Mouse (Mus musculus): ENCODE results near the gene Fam219a.
A peak's percentile ranks its signal among the peaks of the same experiment; 100 is the strongest.

Gene Fam219a

DNA sequence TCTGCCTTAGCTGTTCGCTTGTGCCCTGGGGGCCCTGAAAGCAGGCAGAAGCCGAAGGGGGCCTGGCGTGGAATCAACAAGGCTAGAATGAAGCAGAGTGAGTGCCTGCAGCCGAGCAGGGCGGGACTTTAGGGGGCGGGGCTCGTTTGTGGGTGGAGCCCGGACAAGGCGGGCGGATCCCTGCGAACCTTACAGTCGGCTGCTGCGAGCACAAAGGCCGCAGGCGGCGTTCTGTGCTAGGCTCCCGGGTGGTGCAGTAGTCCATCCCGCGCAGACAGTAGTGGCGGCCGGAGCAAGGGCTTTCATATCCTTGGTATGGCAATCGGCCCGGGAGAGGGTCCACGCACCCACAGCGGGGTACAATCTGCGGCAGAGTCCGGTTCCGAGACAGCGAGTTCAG, 62.4 kb downstream of the Fam219a start:
- no peak for DNase-seq (ENCODE audit: extremely low read depth, low read depth, low spot score)

GRCm38 (mm10) chr4:41506156-41506555, 63.2 kb downstream of the Fam219a start:
- DNase-seq (ENCODE audit: extremely low read depth, low read depth, low spot score) = no peak

GRCm38 (mm10) chr4:41505131-41505551, 64.2 kb downstream of the Fam219a start:
- no peak for DNase-seq (ENCODE audit: extremely low read depth, low read depth, low spot score)

DNA sequence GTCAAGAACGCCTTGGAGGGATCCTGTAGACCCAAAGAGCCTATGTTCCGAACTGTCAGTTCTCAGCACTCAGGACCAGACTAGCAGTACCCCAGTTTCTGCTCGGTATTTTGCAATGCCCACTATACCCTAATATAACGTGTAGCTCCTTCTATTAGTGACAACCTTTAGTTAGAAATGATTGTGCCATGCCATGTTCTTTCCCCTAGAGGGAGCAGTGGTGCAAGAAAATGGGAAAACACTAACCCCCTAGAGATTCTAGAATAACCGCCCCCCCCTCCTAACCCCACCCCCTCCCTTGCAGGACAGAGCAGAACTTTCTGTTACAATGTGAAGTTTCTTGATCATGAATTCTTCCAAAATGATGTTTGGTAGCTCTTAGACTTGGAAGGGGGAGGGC, 65.0 kb downstream of the Fam219a start:
- no peak for DNase-seq (ENCODE audit: extremely low read depth, low read depth, low spot score)

DNA sequence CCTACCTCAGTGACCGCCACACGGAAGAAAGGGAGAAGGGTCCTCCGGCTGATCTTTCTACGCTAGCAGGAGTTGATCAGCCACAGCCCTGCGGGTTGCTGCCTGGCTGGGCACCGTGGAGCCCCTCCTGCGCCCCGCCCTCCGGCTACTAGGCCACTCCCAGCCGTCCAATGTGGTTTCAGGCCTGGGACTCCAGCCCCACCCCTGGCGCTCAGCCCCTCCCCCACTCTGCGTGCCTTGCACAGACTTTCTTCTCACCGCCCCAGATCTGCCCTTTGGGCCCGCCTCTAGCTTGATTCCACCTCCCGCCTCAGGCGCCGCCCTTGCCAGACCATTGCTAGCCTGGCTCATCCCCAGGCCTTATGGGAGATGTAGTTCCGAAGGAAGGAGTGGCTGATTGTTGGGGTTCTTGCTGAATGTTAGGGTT, 66.3 kb downstream of the Fam219a start, which contains the start of gene AI464131:
TSS of gene AI464131 (minus strand) at position 91 of the 427 bp plus-strand sequence.
- DNase-seq (ENCODE audit: extremely low read depth, low read depth, low spot score) = no peak

DNA sequence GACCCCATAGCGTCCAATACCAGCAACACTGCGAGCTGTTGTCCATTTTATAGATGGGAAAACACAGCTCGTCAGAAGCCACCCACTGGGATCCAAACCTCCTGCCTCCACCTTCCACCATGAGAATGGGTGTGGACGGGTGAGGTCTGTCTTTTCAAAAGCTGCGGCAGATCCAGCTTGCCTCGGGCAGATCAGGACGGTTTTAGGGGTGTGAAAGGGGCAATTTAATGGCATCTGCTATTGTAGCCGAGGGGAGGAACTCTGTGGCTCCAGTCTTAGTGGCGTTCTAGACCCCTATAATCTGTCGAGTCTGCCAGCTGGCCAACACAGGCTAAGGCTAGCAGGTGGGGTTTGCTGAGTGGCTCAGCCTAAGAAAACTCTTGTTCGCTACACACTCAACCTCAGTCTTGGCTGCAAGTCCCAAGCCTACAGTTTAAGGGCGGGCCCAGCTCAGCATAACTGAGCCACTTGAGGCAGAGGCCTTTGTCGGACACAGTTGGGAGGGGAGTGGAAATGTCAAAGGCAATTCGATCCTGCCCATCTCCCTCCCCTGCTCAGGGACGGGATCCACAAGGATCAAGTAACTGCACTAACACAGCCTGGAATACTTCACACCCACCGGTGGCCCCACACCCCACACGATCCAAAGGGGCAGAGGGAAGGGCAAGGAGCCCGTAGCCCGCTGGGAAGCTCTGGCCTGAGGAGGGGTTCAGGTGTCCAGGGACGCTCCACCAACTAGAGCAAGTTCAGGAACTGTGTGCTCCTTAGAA, 67.0 kb downstream of the Fam219a start:
- no peak for DNase-seq (ENCODE audit: extremely low read depth, low read depth, low spot score)

GRCm38 (mm10) chr4:41500787-41501186, 68.6 kb downstream of the Fam219a start:
- DNase-seq (ENCODE audit: extremely low read depth, low read depth, low spot score) = peak; percentile 62

- no peak for DNase-seq (ENCODE audit: extremely low read depth, low read depth, low spot score)
These were observed 69.7 kb downstream of the Fam219a start for GRCm38 (mm10) chr4:41499619-41500018.

- DNase-seq (ENCODE audit: extremely low read depth, low read depth, low spot score) = no peak
These were observed 70.4 kb downstream of the Fam219a start for GRCm38 (mm10) chr4:41498921-41499391.

GRCm38 (mm10) chr4:41497995-41498845, 71.1 kb downstream of the Fam219a start:
- DNase-seq (ENCODE audit: extremely low read depth, low read depth, low spot score) = no peak

GRCm38 (mm10) chr4:41497579-41497978, 71.8 kb downstream of the Fam219a start:
- no peak for DNase-seq (ENCODE audit: extremely low read depth, low read depth, low spot score)

DNA sequence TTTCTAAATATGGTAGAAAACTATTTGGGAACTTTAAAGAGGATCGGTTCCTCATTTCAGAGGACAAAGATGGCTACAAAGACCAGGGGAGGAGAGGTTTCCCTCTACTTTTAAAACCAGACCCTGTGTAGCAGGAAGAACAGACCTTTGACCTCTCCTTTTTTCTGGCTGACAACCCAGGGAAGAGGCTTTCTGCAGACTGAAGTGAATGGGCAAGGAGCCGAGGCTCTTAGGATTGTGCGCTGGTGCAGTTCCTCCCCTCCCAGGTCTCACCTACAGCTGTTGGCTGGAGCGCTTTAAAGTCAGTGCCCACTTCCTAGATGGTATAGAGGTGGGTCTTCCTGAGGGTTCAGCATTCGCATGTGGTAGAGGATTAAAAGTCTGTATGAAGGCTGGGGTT, 72.3 kb downstream of the Fam219a start:
- DNase-seq (ENCODE audit: extremely low read depth, low read depth, low spot score) = no peak

DNA sequence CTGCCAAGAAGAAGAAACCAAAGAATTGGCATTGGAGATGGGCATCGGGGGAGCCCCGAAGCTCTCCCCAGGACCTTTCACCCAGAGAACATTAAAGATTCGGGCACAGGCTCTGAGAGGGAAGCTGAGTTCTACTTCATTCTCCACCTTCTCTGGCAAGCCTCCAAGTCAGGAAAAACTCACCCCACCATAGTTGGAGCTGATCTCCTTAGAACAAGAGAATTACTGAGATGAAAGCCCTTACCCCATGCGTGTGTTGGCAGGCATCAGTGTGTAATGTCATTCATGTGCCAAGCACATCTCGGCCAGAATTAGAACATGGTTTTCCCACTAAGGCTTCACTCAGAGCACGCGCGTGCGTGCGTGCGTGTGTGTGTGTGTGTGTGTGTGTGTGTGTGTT, 73.5 kb downstream of the Fam219a start:
- DNase-seq (ENCODE audit: extremely low read depth, low read depth, low spot score) = peak; percentile 86

DNA sequence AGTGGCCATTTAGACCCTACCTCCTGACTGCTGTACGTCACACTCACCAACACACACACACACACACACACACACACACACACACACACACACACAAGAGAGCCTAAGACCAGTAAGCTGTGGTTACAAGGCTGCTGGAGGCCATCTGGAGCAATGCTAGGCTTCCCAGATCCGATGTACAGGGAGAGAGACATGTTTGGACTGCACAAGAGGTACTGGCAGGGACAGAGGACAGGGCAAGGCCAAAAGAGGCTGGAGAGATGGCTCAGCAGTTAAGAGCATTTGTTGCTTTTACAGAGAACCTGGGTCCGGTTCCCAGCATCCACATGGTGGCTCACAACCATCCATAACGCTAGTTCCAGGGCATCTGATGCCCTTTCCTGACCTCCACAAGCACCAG, 74.3 kb downstream of the Fam219a start:
- DNase-seq (ENCODE audit: extremely low read depth, low read depth, low spot score) = peak; percentile 87

DNA sequence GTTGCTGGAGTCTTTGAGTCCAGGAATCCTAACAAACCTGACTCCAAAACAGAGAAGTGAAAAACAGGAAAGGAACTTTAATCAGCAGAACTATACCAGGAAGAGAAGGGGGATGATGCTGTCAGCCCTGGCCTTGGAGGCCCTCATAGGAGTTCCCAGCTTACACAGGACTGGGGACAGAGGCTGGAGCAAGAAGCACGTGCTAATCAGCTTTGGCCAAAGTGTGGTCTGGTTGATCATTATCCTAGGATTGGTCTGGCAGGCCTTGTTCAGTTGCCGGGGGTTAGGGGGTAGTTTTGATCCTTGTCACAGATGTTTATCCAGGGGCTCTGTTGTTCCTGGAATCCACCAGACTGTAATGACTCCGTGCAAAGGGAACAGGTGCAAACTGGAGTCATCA, 75.0 kb downstream of the Fam219a start:
- DNase-seq (ENCODE audit: extremely low read depth, low read depth, low spot score) = no peak

- peak; percentile 46 for DNase-seq (ENCODE audit: extremely low read depth, low read depth, low spot score)
These were observed 75.7 kb downstream of the Fam219a start for GRCm38 (mm10) chr4:41493464-41494116.

- no peak for DNase-seq (ENCODE audit: extremely low read depth, low read depth, low spot score)
These were observed 76.4 kb downstream of the Fam219a start for GRCm38 (mm10) chr4:41492951-41493350.

GRCm38 (mm10) chr4:41481601-41482017, 87.7 kb downstream of the Fam219a start:
- no peak for DNase-seq (ENCODE audit: extremely low read depth, low read depth, low spot score)

- DNase-seq (ENCODE audit: extremely low read depth, low read depth, low spot score) = no peak
These were observed 89.1 kb downstream of the Fam219a start for GRCm38 (mm10) chr4:41480254-41480653.

GRCm38 (mm10) chr4:41479456-41479804, 89.9 kb downstream of the Fam219a start:
- no peak for DNase-seq (ENCODE audit: extremely low read depth, low read depth, low spot score)

DNA sequence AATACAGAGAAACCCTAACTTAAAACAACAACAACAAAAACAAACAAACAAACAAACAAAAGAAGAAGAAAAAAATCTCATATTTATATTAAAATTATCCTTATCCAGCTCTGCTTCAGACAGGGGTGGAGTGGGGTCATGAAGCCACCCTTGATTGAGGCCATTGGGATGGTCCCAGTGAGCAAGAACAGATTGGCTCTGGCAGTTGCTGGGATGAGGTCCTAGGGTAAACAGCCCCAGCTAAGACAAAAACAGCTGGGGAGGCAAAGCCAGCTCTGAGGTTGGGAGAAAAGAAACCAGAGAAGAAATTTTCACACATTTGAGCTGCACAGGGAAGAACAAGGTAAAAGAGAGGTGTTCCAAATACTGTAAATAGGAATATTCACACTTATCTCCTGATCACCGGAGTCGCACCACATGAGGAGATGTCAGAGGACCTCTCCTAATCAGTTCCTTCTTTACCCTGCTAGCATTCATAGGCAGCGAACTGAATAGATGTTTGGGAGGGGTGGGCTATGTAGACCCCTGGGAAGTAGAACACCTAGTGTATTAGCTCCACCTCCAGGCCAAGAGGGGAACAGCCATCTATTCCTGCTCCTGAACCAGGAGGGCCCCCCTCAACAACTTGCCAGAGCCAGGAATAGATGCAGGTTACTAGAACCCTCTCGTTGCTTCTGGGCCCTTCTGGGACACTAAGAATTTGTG, 90.4 kb downstream of the Fam219a start:
- no peak for DNase-seq (ENCODE audit: extremely low read depth, low read depth, low spot score)

All from fat pad, adult 2 months (tissue).